Mouse (Mus musculus) right cerebral cortex, postnatal 10 days (tissue): ENCODE results near the gene Wdr34.
A peak's percentile ranks its signal among the peaks of the same experiment; 100 is the strongest.
"Not testable (repeated sequence)": the region's sequence is repeated elsewhere in the genome, so short reads cannot be mapped to it uniquely, and the experiment has no call there.

Experiments used
- DNase-seq, 2 experiments: peaks; one replicate each; pipeline ENCODE4 v3.0.0; 2021; ENCODE audit warnings: low spot score in 2 of 2

The Wdr34 gene

DNA sequence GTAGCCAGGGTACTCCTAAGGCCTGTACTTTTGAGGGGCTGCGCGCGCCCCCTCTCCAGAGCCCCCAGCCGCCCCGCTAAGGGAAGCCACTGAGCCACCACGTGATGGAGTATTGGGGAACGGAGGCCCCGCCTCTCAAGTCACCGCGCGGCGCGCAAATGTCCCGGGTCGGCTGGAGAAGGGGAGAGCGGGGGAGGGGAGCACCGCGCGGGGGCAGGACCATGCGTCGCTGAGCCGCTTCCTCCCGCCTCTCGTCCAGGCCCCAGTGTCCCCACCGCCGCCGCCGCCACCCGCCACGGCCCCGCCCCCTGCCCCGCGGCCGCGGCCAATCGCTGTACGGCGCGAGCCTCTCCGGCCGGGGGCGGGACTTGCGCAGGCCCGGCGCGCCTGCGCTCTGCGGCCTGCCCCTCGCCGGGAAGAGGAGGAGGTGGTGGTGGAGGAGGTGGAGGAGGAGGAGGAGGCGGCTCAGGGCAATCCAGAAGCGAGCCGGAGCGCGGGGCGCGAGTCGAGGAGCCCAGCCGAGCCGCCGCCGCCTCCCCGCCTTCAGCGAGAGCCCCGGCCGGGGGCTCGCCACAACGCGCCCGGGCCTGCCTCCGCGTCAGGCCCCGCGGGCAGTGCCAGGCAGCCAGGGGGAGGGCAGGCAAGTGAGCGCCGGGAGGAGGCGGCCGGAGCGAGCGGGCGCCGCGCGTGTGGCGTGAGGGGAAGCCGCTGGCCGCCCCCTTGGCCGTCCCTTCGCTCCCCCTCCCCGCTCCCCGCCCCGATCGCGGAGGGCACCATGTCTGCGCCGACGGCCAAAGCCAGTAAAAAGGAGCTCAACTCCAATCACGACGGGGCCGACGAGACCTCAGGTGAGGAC is 17.6 kb upstream of the Wdr34 start:
- DNase-seq, result peak; percentile 95

DNA sequence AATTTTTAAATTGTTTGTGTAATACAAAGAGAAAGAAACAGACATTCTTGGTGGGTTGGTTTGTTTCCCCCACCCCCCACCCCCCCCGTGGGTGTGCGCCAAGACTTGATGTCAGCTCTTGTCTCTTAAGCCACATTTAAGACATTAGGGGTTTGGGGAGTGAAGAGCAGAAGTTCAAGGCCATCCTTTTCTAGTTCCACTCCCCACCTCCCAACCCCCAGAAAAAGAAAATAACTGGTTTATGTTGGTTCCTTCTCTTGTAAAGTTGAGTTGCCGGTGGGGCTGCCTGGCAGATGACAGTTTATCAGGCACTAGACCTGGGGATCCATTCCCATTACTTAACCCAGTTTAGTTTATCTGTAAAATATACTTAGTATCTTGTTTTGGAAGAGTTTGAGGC is 15.6 kb upstream of the Wdr34 start:
- no peak for DNase-seq

DNA sequence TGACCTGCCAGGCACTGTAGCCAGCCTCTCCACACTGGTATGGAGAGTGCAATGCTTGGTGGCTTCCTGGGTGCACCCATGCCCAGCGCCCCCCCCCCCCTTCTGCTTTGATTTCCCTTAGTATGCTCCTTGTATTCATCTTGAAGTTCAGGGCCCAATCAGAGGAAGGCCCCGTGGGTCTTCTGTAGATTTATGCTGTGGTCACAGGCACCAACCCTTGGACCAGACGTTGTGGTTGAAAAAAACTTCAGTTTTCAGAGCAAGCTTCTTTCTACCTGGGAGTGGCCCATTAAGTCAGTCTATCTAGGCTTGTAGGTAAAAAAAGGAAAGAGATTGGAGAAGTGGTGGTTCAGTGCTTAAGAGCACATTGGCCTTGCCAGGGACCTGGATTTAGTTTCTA is 15.1 kb upstream of the Wdr34 start:
- DNase-seq, result no peak

DNA sequence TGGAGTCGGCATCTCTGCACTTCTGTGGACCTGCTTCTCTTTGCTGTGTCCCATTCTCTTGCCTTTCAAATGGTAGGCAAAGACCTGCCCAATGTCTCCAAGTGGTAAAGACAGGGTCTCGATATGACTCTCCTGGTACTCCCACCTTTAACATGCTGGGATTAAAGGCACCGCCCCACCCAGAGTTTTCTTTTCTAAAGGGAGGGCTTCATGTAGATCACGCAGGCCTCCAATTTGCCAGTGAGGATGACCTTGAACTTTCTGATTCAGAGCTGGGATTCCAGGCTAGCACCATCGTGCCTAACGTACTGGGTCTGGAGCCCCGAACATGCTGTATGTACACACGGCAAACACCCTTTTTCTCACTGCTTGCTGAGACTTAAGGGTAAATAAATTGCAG is 14.6 kb upstream of the Wdr34 start:
- no peak for DNase-seq

DNA sequence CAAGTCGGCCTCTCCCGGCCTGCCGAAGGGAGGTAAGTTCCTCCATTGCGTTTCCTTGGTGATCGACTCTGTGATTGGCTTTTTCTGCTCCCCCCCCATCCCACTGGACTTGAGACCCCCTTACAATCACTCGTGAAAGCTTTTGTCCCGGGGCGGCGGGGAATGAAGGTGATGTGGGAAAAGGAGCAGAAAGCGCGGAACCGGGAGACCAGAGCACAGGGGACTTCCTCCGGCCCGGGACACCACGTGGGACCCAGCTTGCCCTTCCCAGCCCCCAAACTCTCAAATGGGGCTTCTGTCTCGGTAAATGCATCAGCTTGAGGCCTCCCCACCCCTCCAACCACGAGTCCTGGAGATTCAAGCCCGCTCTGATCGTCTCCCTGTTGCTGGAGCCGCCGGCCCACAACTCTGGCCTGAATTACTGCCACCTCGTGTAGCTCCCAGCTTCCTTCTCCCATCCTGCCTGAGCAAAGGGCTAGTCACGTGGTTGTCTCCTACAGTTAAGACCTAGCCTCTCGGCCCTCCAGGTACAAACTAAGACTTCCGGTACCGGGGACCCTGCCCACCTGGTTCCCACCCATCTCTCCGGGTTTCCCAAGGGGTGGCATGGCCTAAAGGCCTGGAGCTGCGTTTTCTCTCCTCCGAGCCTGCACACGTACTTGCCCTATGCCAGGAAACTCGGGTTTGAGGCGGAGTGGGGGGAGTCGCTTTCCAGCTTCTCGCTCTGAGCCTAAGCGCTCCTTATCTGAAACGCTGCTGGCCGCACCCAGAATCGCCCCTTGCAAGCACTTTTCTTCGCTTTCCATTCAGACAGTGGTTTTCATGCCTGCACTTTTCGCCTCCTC is 13.8 kb upstream of the Wdr34 start:
- DNase-seq, result peak in 1 of 2 experiments; percentile 45

DNA sequence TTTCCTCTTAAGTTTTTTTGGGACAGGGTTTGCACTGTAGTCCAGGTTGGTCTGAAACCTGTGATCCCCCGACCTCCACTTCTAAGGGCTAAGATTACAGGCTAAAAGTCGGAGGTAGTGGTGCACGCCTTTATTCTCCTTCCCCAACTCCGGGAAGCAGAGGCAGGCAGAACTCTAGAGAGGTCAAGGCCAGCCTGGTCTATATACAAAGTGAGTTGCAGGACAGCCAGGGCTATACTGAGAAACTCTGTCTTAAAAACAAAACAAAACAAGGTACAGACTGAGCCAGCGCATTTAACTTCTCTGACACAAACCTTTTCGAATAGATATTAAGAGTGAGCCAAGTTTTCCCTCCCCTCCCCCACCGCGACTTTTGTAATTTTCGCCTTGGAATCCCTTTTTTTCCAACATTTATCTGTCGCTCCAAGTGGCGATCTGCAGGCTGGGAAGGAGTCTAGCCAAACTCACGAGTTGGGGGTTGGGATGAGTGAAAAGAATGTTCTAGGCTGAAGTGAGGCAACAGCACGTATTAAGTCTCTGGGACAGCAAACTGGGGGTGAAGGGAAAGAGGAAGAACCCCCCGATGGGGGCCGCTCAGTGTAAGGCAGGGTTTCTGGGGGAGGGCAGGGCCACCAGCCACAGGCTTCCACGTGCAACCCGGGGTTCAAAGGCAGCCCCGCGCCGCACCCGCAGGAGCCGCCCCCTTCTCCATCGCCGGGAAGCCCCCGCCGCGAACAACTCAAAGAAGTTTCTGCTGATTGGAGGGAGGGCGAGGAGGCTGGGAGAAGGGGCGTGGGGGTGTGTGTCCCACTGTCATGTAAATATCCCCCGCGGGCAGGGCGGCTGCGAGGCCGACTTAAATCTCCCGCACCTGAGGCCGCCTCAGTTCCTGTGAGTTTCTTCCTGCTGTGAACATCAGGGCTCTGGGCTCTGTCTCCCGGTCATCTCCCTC is 12.8 kb upstream of the Wdr34 start:
- peak in 1 of 2 experiments; percentile 60 for DNase-seq

DNA sequence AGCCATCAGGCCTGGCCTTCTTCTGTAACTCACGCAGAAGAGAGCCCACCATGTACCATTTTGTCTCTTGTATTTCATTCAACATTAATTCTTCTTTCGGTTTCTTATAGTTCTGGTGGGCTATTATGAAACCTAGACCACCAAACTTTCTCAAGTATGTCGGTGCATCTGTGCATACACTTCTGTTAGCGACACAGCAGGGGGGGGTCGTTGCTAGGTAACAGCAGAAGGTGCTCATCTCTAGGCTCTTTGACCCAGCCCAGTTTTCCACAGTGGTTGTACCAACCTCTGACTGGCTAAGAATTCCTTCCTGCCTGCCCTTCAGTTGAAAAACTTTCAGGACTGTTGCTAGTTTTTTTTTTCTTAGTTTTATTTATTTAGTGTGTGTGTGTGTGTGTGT is 9.7 kb upstream of the Wdr34 start:
- no peak for DNase-seq

GRCm38 (mm10) chr2:30057223-30057904 is 8.7 kb upstream of the Wdr34 start, which contains the start of gene Set:
Gene Set, plus strand, starts transcription at chr2:30057378.
- no peak for DNase-seq

- no peak for DNase-seq
Observed at GRCm38 (mm10) chr2:30056736-30057135, 8.1 kb upstream of the Wdr34 start.

- DNase-seq, result not testable (repeated sequence)
Observed at GRCm38 (mm10) chr2:30055310-30055709, 6.6 kb upstream of the Wdr34 start.

DNA sequence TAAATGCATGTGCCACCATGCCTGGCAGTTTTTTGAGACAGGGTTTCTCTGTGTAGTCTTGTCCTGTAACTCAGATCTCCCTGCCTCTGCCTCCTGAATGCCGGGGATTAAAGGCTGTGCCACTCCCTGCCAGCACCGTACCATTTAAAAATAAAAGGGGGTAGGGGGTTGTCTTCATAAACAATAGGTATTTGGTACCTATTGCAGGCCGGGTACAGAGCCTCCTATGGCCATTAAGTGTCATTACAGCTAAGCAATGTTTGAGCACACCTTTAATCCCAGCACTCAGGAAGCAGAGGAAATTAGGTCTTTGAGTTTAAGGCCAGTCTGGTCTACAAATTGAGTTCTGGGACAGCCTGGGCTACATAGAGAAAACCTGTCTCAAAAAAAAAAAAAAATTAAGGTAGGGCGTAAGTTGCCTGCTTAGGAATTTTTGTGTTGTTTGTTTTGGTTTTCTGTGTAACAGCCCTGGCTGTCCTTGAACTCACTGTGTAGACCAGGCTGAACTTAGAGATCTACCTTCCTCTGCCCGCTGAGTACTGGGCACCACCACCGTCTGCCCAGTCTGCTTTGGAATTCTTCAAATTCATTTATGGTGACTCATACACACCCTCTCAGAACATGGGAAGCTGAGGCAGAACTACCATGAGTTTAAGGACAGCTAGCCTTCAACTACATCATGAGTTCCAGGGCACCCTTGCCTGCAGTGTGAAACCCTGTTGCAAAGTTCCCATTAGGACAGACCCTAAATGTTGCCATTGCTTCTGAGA is 3.5 kb upstream of the Wdr34 start:
- no peak for DNase-seq

- no peak for DNase-seq
Observed at GRCm38 (mm10) chr2:30049831-30050230, 1.1 kb upstream of the Wdr34 start.

DNA sequence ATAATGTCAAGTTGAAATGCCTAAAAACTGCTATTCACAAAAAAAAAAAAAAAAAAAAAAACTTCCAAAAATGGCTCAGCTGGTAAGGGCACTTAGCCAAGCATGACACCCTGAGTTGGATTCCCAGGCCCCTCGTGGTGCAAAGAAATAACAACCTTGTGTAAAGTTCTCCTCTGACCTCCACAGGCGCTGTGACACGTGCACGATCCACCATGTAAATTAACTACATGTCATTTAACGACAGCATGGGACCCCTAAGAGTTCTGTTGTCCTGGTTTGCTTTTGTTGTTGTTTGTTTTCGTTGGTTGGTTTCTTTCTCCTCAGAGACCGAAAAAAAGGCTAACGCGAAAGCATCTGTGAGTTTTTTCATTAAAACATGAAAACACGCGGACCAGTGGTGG is 580 bp downstream of the Wdr34 start:
- peak in 1 of 2 experiments; percentile 52 for DNase-seq

DNA sequence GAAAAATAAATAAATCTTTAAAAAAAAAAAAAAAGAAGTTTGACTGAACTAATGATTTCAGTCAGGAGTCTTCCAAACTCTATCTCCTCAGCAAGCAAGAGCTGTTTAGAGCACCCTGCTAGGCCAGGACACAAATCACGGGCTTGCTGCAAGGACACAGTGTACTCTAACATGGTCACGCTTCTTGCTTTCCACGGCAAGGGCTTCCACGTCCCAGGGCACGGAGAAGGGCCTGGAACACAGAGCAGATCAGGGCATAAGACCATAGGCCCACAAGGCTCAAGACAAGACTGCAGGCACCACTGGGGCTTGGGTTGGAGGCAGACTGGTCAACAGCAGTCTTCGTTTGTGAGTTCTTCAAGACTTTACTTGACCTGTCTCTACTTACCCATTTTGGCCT is 1.6 kb downstream of the Wdr34 start:
- DNase-seq, result no peak

- no peak for DNase-seq
Observed at GRCm38 (mm10) chr2:30044550-30044949, 4.1 kb downstream of the Wdr34 start.

GRCm38 (mm10) chr2:30042445-30042844 is 6.2 kb downstream of the Wdr34 start:
- DNase-seq, result peak; percentile 69 to 83

DNA sequence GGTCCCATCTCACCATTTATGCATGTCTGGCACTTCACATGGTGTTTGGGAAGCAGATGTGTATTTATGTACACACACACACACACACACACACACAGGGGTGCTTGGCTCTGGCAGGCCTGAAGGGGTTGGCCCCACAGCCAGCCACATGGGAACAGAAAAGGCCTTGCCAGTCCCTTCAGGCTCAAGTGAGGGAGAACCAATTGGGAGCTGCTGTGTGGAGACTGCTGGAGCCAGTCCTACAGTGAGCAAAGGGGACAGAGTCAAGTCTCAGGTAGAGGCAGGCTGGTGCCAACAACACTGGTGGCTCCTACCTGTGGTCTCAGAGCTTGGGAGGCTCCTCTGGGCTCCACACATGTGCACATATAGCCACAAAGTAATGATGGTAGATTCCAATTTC is 9.0 kb downstream of the Wdr34 start:
- DNase-seq, result peak in 1 of 2 experiments; percentile 20

GRCm38 (mm10) chr2:30038370-30038769 is 10.3 kb downstream of the Wdr34 start:
- no peak for DNase-seq

DNA sequence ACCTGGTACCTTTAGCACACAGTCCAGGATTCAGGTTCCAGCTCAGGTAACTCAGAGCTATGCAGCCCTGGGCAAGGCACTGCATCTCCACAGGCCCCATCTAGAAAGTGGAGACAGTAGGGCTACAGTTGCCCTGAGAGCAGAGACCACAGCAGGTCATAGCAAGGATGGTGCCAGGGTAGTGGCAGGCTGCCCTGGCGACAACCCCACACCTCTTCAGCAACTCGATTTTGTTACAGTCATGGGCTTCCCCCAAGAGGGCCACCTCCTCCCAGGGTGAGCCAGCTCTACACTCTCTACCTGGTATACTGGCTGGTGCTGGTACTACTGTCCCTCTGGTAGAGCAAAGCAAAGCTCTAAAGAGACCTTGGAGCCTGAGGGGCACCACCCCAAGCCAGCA is 10.9 kb downstream of the Wdr34 start:
- DNase-seq, result no peak

DNA sequence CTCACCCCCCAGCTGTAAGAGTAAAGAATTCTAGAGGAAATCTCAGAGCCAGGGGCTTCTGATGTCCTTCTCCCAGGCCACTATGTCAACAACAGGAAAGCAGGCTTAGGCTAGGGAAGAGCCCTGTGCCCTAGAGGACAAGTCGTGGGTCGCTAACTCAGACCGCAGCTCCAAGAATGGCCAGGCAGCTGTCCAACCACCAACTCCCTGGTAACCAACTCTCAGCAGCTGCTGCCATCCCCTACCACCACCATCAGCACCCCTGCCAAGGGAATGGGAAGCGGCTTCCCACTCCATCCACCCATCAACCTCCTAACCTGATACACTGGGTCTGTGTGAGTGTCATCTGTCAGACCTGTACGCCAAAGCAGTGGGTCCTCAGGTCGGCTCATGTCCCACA is 15.7 kb downstream of the Wdr34 start:
- no peak for DNase-seq
